Mouse (Mus musculus) C2C12 (cell line): ENCODE data around the gene Plbd1. TPM values are rescaled to one million over a fixed set of nuclear protein-coding genes. Genes with fewer than 3 reads are reported as not detected.

ENCODE experiments used
- H3K27me3 ChIP-seq: one replicate; pipeline ENCODE4 v1.6.1; 2011; ENCODE audit not compliant: control insufficient read depth, insufficient read depth, insufficient read length
- H3K36me3 ChIP-seq: one replicate; pipeline ENCODE4 v1.6.1; 2011; ENCODE audit not compliant: control insufficient read depth, insufficient read depth
- H3K4me3 ChIP-seq: one replicate; pipeline ENCODE4 v1.5.1; 2011; ENCODE audit warnings: mild to moderate bottlenecking, control low read depth; ENCODE audit not compliant: poor library complexity, insufficient read depth, severe bottlenecking
- H3K79me2 ChIP-seq: one replicate; pipeline ENCODE4 v1.6.1; 2011; ENCODE audit not compliant: control insufficient read depth, insufficient read depth
- H3K79me3 ChIP-seq: one replicate; pipeline ENCODE4 v1.6.1; 2011; ENCODE audit warnings: low read depth, control low read depth
- H3ac ChIP-seq: one replicate; pipeline ENCODE3; 2011; ENCODE audit warnings: low read depth; ENCODE audit not compliant: control insufficient read depth, insufficient read length
- CEBPB ChIP-seq: IDR thresholded peaks from one replicate; pipeline ENCODE4 v1.6.1; 2011; ENCODE audit warnings: low read depth, mild to moderate bottlenecking, control low read depth, moderate library complexity
- CTCF ChIP-seq: IDR thresholded peaks from one replicate; pipeline ENCODE4 v1.5.1; 2011; ENCODE audit not compliant: control insufficient read depth, insufficient read depth, insufficient read length
- FOSL1 ChIP-seq: IDR thresholded peaks from one replicate; pipeline ENCODE4 v1.8.0; 2011; ENCODE audit warnings: mild to moderate bottlenecking, low read length; ENCODE audit not compliant: poor library complexity, insufficient read depth, severe bottlenecking
- MAX ChIP-seq: IDR thresholded peaks from one replicate; pipeline ENCODE4 v1.6.1; 2011; ENCODE audit warnings: mild to moderate bottlenecking, control low read depth
- MYOD1 ChIP-seq: IDR thresholded peaks from one replicate; pipeline ENCODE4 v1.6.1; 2011; ENCODE audit warnings: low read depth; ENCODE audit not compliant: control insufficient read depth, insufficient read length
- MYOG ChIP-seq: IDR thresholded peaks from one replicate; pipeline ENCODE4 v1.6.1; 2011; ENCODE audit not compliant: control insufficient read depth, insufficient read length; ENCODE audit errors: extremely low read depth
- USF1 ChIP-seq: IDR thresholded peaks from one replicate; pipeline ENCODE4 v1.6.1; 2011; ENCODE audit warnings: low read depth, mild to moderate bottlenecking, control low read depth, moderate library complexity
- polyA plus RNA-seq: library from polyadenylated mRNA; unstranded; fragments of >200 nt; fragmentation: generic; extraction: Trizol; gene quantifications from one replicate; pipeline ENCODE4 v1.2.1, GENCODE M21; 2012; ENCODE audit warnings: missing spikeins

Plbd1 gene
- polyA plus RNA-seq, 1 experiment: not detected

- Histone ChIP-seq H3K4me3 (no peak overlapping the region), H3K79me3 (no peaks in the 10 kb centered on the region), H3K79me2 (no peaks in the 10 kb centered on the region), H3K27me3 (no peaks in the 10 kb centered on the region), H3K36me3 (no peaks in the 10 kb centered on the region), H3ac (no peak overlapping the region)
- no peak for TF ChIP-seq USF1
- TF ChIP-seq MYOG: no peak
- no peak for TF ChIP-seq CEBPB
- no peak for TF ChIP-seq CTCF
- TF ChIP-seq MAX: no peak
- no peak for TF ChIP-seq MYOD1
- no peak for TF ChIP-seq FOSL1
These were observed 13.2 kb upstream of the Plbd1 start for GRCm38 (mm10) chr6:136674935-136675334.

- Histone ChIP-seq H3K4me3 (no peak overlapping the region), H3ac (no peak overlapping the region), H3K79me2 (no peaks in the 10 kb centered on the region), H3K79me3 (no peaks in the 10 kb centered on the region), H3K36me3 (no peaks in the 10 kb centered on the region), H3K27me3 (no peaks in the 10 kb centered on the region)
- TF ChIP-seq MAX: no peak
- no peak for TF ChIP-seq CTCF
- TF ChIP-seq CEBPB: no peak
- no peak for TF ChIP-seq MYOD1
- TF ChIP-seq FOSL1: no peak
- no peak for TF ChIP-seq USF1
- TF ChIP-seq MYOG: no peak
These were observed 10.7 kb upstream of the Plbd1 start for GRCm38 (mm10) chr6:136672467-136672866.

- no peaks in the 10 kb centered on the region for H3K79me2 ChIP-seq
- TF ChIP-seq MAX (no peak), CTCF (no peak), USF1 (no peak), MYOG (no peak), FOSL1 (no peak), MYOD1 (no peak), CEBPB (no peak)
These were observed 7.5 kb upstream of the Plbd1 start for GRCm38 (mm10) chr6:136669274-136669673.

GRCm38 (mm10) chr6:136668266-136668986 is 6.7 kb upstream of the Plbd1 start:
- no peak overlapping the region for H3ac ChIP-seq
- H3K4me3 ChIP-seq: no peak overlapping the region
- H3K36me3 ChIP-seq: no peaks in the 10 kb centered on the region
- no peaks in the 10 kb centered on the region for H3K79me2 ChIP-seq
- H3K27me3 ChIP-seq: no peaks in the 10 kb centered on the region
- H3K79me3 ChIP-seq: no peaks in the 10 kb centered on the region
- TF ChIP-seq CEBPB (no peak), CTCF (no peak), MYOG (no peak), FOSL1 (no peak), MAX (no peak), MYOD1 (no peak), USF1 (no peak)

More at GRCm38 (mm10) chr6:136669274-136669673, 7.5 kb upstream of the Plbd1 start:
- no peak overlapping the region for H3ac ChIP-seq
- no peaks in the 10 kb centered on the region for H3K27me3 ChIP-seq
- H3K4me3 ChIP-seq: no peak overlapping the region
- no peaks in the 10 kb centered on the region for H3K36me3 ChIP-seq
- no peaks in the 10 kb centered on the region for H3K79me3 ChIP-seq

GRCm38 (mm10) chr6:136662063-136662462 is 335 bp upstream of the Plbd1 start:
- no peaks in the 10 kb centered on the region for H3K27me3 ChIP-seq
- H3K79me2 ChIP-seq: no peaks in the 10 kb centered on the region
- H3K4me3 ChIP-seq: no peak overlapping the region
- TF ChIP-seq CTCF (no peak), MYOD1 (no peak), MAX (no peak), MYOG (no peak), USF1 (no peak), FOSL1 (no peak), CEBPB (no peak)
- no peaks in the 10 kb centered on the region for H3K36me3 ChIP-seq
- no peak overlapping the region for H3ac ChIP-seq
- H3K79me3 ChIP-seq: no peaks in the 10 kb centered on the region

GRCm38 (mm10) chr6:136660831-136661705 is 660 bp downstream of the Plbd1 start:
- H3K27me3 ChIP-seq: no peaks in the 10 kb centered on the region
- H3K36me3 ChIP-seq: no peaks in the 10 kb centered on the region
- no peak overlapping the region for H3K4me3 ChIP-seq

More at GRCm38 (mm10) chr6:136660831-136661705, 660 bp downstream of the Plbd1 start:
- H3K79me2 ChIP-seq: no peaks in the 10 kb centered on the region
- TF ChIP-seq MYOD1 (no peak), CTCF (no peak), MYOG (no peak), FOSL1 (no peak), CEBPB (no peak), USF1 (no peak), MAX (no peak)
- no peak overlapping the region for H3ac ChIP-seq
- H3K79me3 ChIP-seq: no peaks in the 10 kb centered on the region
